Mouse (Mus musculus) CD4-positive, CD25-positive, alpha-beta regulatory T cell (primary cell): ENCODE data around the gene Sfxn5. TPM values are rescaled to one million over a fixed set of nuclear protein-coding genes. Genes with fewer than 3 reads are reported as not detected.

ENCODE experiments used
- polyA plus RNA-seq: library from polyadenylated mRNA; unstranded; fragments of 100-300 nt; shearing (Covaris generic); gene quantifications from one replicate; pipeline ENCODE4 v1.2.1, GENCODE M21; 2017

The Sfxn5 gene
- 1.0 TPM for polyA plus RNA-seq

GRCm38 (mm10) chr6:85333000-85333669, at the start of gene Sfxn5:
Sfxn5 (minus strand) TSS chr6:85333422.

GRCm38 (mm10) chr6:85373951-85374733, 40.9 kb upstream of the Sfxn5 start, which contains the start of gene Rab11fip5:
Rab11fip5 (minus strand) TSS chr6:85374634.

GRCm38 (mm10) chr6:85187340-85188211, 145.6 kb downstream of the Sfxn5 start, which contains the start of gene Emx1:
Emx1 (plus strand) TSS chr6:85187438.

Other genes with a start within 250 kb of the Sfxn5 start
- gene Spr, start 195.7 kb downstream of the Sfxn5 start, polyA plus RNA-seq, result 68.4 TPM
- gene Emx1, start 146.0 kb downstream of the Sfxn5 start, polyA plus RNA-seq, result not detected
- 0.67 TPM for gene Rab11fip5, start 41.2 kb upstream of the Sfxn5 start, polyA plus RNA-seq
- gene Noto, start 90.5 kb upstream of the Sfxn5 start, polyA plus RNA-seq, result not detected
- 50.5 TPM for gene Smyd5, start 98.6 kb upstream of the Sfxn5 start, polyA plus RNA-seq
- 290 TPM for gene Cct7, start 118.1 kb upstream of the Sfxn5 start, polyA plus RNA-seq
- gene Pradc1, start 118.5 kb upstream of the Sfxn5 start, polyA plus RNA-seq, result 22.9 TPM
- gene Fbxo41, start 169.6 kb upstream of the Sfxn5 start, polyA plus RNA-seq, result 0.39 TPM
- 0.41 TPM for gene Egr4, start 180.2 kb upstream of the Sfxn5 start, polyA plus RNA-seq